Mouse (Mus musculus): Measurements from ENCODE around the gene Syt12. TPM values are rescaled to one million over a fixed set of nuclear protein-coding genes. Genes with fewer than 3 reads are reported as not detected.

Syt12 gene
- total and polyA plus RNA-seq, 3 experiments, result not detected

- peaks cover 7 to 12% of the 10 kb centered on the region in 2 experiments for H3K4me1 ChIP-seq (ENCODE audit: control insufficient read depth in 1 of 2, insufficient read depth in 2 of 2, low read length in 2 of 2)
- DNase-seq (ENCODE audit: low read depth, low spot score), result no peak
- H3K4me3 ChIP-seq (ENCODE audit: control insufficient read depth in 1 of 2, insufficient read depth in 1 of 2, low read depth in 2 of 2, low read length in 2 of 2), result no peak overlapping the region
- no peak for TF ChIP-seq KAT2A (conservative IDR thresholded peaks at IDR 0.05; ENCODE audit: low read depth, low read length)
- TF ChIP-seq ELF1 (IDR thresholded peaks at IDR 0.05; ENCODE audit: low read depth, low read length), result no peak
- TF ChIP-seq RCOR1 (IDR thresholded peaks at IDR 0.05; ENCODE audit: low read depth, low read length), result no peak
- TF ChIP-seq USF2 (IDR thresholded peaks at IDR 0.05; ENCODE audit: borderline replicate concordance in 1 of 2, insufficient read depth in 1 of 2, low read depth in 1 of 2, low read length in 2 of 2), result no peak
- no peak for TF ChIP-seq POLR2AphosphoS5 (IDR thresholded peaks at IDR 0.05; ENCODE audit: borderline replicate concordance, low read depth, low read length)
- TF ChIP-seq CTCF (IDR thresholded peaks at IDR 0.05 in 2 of 3, conservative IDR thresholded peaks at IDR 0.05 in 1 of 3; ENCODE audit: control insufficient read depth in 1 of 3, insufficient read depth in 1 of 3, low read depth in 2 of 3, low read length in 3 of 3, poor library complexity in 1 of 3, severe bottlenecking in 1 of 3), result no peak
- no peak for TF ChIP-seq HCFC1 (IDR thresholded peaks at IDR 0.05; ENCODE audit: low read depth, low read length)
- no peak for TF ChIP-seq CHD1 (IDR thresholded peaks at IDR 0.05; ENCODE audit: low read depth, low read length)
- TF ChIP-seq BHLHE40 (IDR thresholded peaks at IDR 0.05; ENCODE audit: borderline replicate concordance, low read depth, low read length), result no peak
- TF ChIP-seq JUND (IDR thresholded peaks at IDR 0.05; ENCODE audit: low read depth, low read length), result no peak
- H3K36me3 ChIP-seq (ENCODE audit: control insufficient read depth in 1 of 2, insufficient read depth in 2 of 2, low read length in 2 of 2), result peaks cover 0 to 8% of the 10 kb centered on the region in 2 experiments; a peak in 2 of 4 replicates
- H3K27me3 ChIP-seq (ENCODE audit: control insufficient read depth in 1 of 2, insufficient read depth in 2 of 2, low read length in 2 of 2), result no peaks in the 10 kb centered on the region
- no peak overlapping the region for H3K9ac ChIP-seq (ENCODE audit: control insufficient read depth, low read depth, low read length, poor library complexity, severe bottlenecking)
- H3K27ac ChIP-seq (ENCODE audit: control insufficient read depth, low read depth, low read length), result no peak overlapping the region
- H3K79me2 ChIP-seq (ENCODE audit: control insufficient read depth, insufficient read depth, low read length, poor library complexity), result no peaks in the 10 kb centered on the region
- no peaks in the 10 kb centered on the region for H3K9me3 ChIP-seq (replicated peaks; ENCODE audit: insufficient read depth, low read length)
These were observed 59.5 kb downstream of the Syt12 start for GRCm38 (mm10) chr19:4417713-4418112.

DNA sequence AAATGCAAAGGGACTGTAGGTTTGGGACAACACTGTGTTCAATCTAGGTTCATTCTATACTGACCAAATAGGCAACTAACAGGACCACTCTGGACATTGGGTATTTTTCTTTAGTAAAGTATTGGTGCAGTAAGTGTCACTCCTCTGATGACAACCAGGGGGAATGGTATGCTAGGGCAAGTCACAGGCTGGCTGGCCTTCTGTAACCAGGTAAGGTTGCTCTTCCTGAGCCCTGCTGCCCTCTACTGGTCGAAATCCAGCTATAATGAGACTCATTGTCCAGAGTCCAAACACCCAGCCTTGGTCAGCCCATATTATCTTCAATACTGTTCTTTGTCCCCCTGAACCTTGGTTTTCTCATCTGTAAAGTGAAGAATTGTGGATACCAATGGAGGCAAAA is 60.1 kb downstream of the Syt12 start:
- no peak overlapping the region for H3K27ac ChIP-seq (ENCODE audit: control insufficient read depth, low read depth, low read length)
- H3K79me2 ChIP-seq (ENCODE audit: control insufficient read depth, insufficient read depth, low read length, poor library complexity), result no peaks in the 10 kb centered on the region
- DNase-seq (ENCODE audit: low read depth, low spot score), result peak; percentile 60
- TF ChIP-seq SMC3 (IDR thresholded peaks at IDR 0.05; ENCODE audit: low read depth, low read length), result peak; percentile 80
- peak; percentile 79 for TF ChIP-seq ZC3H11A (IDR thresholded peaks at IDR 0.05; ENCODE audit: low read depth, low read length)
- no peak for TF ChIP-seq EP300 (IDR thresholded peaks at IDR 0.05; ENCODE audit: low read depth in 1 of 2, low read length in 2 of 2)
- peak; percentile 79 for TF ChIP-seq RAD21 (IDR thresholded peaks at IDR 0.05; ENCODE audit: low read depth, low read length)
- TF ChIP-seq CTCF (IDR thresholded peaks at IDR 0.05 in 2 of 3, conservative IDR thresholded peaks at IDR 0.05 in 1 of 3; ENCODE audit: control insufficient read depth in 1 of 3, insufficient read depth in 1 of 3, low read depth in 2 of 3, low read length in 3 of 3, poor library complexity in 1 of 3, severe bottlenecking in 1 of 3), result peak; percentile 74 to 89 (median 79)
- no peak overlapping the region for H3K9ac ChIP-seq (ENCODE audit: control insufficient read depth, low read depth, low read length, poor library complexity, severe bottlenecking)
- no peaks in the 10 kb centered on the region for H3K9me3 ChIP-seq (replicated peaks; ENCODE audit: insufficient read depth, low read length)
- H3K27me3 ChIP-seq (ENCODE audit: control insufficient read depth in 1 of 2, insufficient read depth in 2 of 2, low read length in 2 of 2), result no peaks in the 10 kb centered on the region
- H3K4me3 ChIP-seq (ENCODE audit: control insufficient read depth in 1 of 2, insufficient read depth in 1 of 2, low read depth in 2 of 2, low read length in 2 of 2), result no peak overlapping the region
- H3K4me1 ChIP-seq (ENCODE audit: control insufficient read depth in 1 of 2, insufficient read depth in 2 of 2, low read length in 2 of 2), result peaks cover 7 to 12% of the 10 kb centered on the region in 2 experiments
- peaks cover 0 to 8% of the 10 kb centered on the region in 2 experiments; a peak in 2 of 4 replicates for H3K36me3 ChIP-seq (ENCODE audit: control insufficient read depth in 1 of 2, insufficient read depth in 2 of 2, low read length in 2 of 2)
